Mouse (Mus musculus) G1E (cell line): ENCODE results near the gene Pappa2. TPM values are rescaled to one million over a fixed set of nuclear protein-coding genes. Genes with fewer than 3 reads are reported as not detected.

Experiments used
- ATAC-seq: 2 replicates; pipeline ENCODE4 v1.8.0; 2016; ENCODE audit warnings: mild to moderate bottlenecking; ENCODE audit not compliant: insufficient number of reproducible peaks, poor library complexity, low FRiP score, severe bottlenecking; ENCODE audit errors: extremely low read depth
- DNase-seq: peaks from one replicate; pipeline ENCODE4 v3.0.0; 2012; ENCODE audit warnings: low spot score
- H3K27me3 ChIP-seq: 2 replicates; pipeline ENCODE4 v1.6.1; 2012; ENCODE audit warnings: mild to moderate bottlenecking, low read length, inconsistent platforms; ENCODE audit not compliant: insufficient read depth
- H3K36me3 ChIP-seq: replicated peaks from 2 replicates; pipeline ENCODE3; 2012; ENCODE audit warnings: mild to moderate bottlenecking, inconsistent platforms
- H3K4me1 ChIP-seq: 2 replicates; pipeline ENCODE4 v1.6.1; 2012; ENCODE audit warnings: low read depth, low read length, inconsistent platforms, mixed read lengths; ENCODE audit not compliant: insufficient read depth
- H3K4me3 ChIP-seq: 2 replicates; pipeline ENCODE4 v1.5.1; 2012; ENCODE audit warnings: low read depth, mild to moderate bottlenecking, inconsistent platforms, low read length, moderate library complexity, mixed read lengths
- H3K9me3 ChIP-seq: replicated peaks from 2 replicates; pipeline ENCODE4 v1.6.1; 2012; ENCODE audit warnings: inconsistent platforms
- CTCF ChIP-seq: IDR thresholded peaks from 2 replicates; pipeline ENCODE4 v1.5.1; 2012; ENCODE audit warnings: low read depth, low read length, inconsistent platforms, mixed read lengths
- GATA1 ChIP-seq: IDR thresholded peaks from 2 replicates; pipeline ENCODE4 v1.6.1; 2012; ENCODE audit warnings: borderline replicate concordance, low read length, inconsistent platforms, mixed read lengths
- GATA2 ChIP-seq: IDR thresholded peaks from 2 replicates; pipeline ENCODE4 v1.6.1; 2012; ENCODE audit warnings: low read depth, low read length, inconsistent platforms, borderline replicate concordance
- POLR2AphosphoS5 ChIP-seq: IDR thresholded peaks from 2 replicates; pipeline ENCODE4 v1.6.1; 2012; ENCODE audit warnings: low read depth, low read length, inconsistent platforms; ENCODE audit not compliant: insufficient replicate concordance
- TAL1 ChIP-seq: conservative IDR thresholded peaks from 2 replicates; pipeline ENCODE4 v1.6.1; 2012; ENCODE audit warnings: low read depth, low read length, inconsistent platforms, mixed read lengths
- polyA plus RNA-seq: library from polyadenylated mRNA; stranded (reverse); fragments of >175 nt; gene quantifications from 2 replicates; pipeline ENCODE4 v1.2.3, GENCODE M21; 2012
- total RNA-seq, 2 experiments: library from RNA; stranded (forward) in 1 of 2; stranded (reverse) in 1 of 2; fragments of 200-1000 nt in 1 of 2; fragments of >200 nt in 1 of 2; fragmentation: Nextera tagmentation in 1 of 2; gene quantifications; 2 replicates each; pipeline ENCODE4 v1.2.3; 2014 to 2017

Pappa2 gene
- total and polyA plus RNA-seq, 3 experiments, result 0.05 TPM; not detected in 2

DNA sequence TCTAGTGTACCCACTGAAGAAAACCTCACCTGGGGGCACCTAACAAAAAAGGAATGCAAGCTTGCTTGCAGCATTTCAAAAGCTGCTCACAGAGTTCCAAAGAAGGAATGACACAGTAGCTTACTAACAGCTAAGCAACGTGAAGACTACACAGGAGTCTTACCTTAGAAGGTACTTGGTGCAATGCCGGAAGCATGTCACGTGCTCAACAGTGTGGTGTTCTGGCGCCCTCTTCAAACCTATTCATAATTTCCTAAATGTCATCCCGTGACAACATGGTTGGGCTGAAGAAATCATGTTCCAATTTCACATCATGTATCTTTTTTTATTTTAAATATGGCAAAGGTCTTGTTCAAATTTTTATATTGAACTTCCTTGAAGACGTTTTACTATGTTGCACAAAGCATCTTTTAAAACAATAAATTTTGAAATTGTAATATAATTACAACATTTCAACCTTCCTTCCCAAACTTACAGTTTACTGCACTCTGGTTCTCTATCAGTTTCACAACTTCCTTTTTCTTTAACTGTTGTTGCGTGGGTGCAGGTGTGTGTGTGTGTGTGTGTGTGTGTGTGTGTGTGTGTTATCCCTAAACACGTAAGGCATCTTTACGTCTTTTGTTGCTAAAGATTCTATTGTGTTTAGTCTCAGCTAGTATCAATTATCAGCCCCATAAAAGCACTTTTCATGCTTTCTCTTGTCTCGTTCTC, 282.3 kb downstream of the Pappa2 start:
- Histone ChIP-seq H3K9me3 (peaks cover 26% of the 10 kb centered on the region), H3K36me3 (no peaks in the 10 kb centered on the region), H3K4me1 (no peaks in the 10 kb centered on the region), H3K4me3 (no peak overlapping the region), H3K27me3 (no peaks in the 10 kb centered on the region)
- no peak for ATAC-seq
- no peak for DNase-seq
- TF ChIP-seq CTCF (no peak), GATA1 (no peak), POLR2AphosphoS5 (no peak), TAL1 (no peak), GATA2 (no peak)

DNA sequence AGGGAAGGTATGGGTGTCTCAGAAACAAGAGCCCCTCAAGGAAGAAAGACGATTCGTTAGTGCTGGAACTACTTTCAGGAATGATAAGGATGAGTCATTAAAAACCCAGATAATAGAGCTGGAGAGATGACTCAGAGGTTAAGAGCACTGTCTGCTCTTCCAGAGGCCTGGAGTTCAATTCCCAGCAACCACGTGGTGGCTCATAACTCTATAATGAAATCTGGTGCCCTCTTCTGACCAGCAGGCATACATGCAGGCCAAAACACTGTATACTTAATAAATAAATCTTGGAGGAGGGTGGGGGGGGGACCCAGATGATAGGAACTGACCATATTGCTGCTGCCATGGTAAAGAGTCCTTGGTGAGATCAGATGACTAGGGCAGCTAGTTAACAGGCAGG, 282.9 kb downstream of the Pappa2 start:
- Histone ChIP-seq H3K9me3 (peaks cover 25% of the 10 kb centered on the region), H3K4me3 (no peak overlapping the region), H3K36me3 (no peaks in the 10 kb centered on the region), H3K4me1 (no peaks in the 10 kb centered on the region), H3K27me3 (no peaks in the 10 kb centered on the region)
- ATAC-seq (no peak), DNase-seq (no peak)
- TF ChIP-seq GATA1 (no peak), CTCF (no peak), POLR2AphosphoS5 (no peak), TAL1 (no peak), GATA2 (no peak)

DNA sequence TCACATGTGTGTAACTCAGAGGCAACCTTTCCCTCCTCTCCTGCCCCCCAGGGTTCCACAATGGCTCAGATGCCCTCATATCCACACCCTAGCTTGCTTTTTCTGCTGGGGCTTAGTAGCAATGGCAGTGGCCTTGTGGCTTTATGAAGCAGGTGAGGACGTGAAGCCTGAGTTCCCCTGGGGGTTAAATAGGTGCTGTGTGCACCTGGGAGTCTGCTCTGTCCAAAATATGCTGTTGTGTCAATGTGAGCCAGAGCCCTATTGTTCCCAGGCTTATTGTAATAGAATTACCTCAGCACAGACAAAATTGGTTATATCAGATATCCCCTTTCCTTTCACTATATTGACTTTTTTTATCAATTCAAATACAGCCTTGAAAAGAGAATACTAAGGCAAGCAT, 292.6 kb downstream of the Pappa2 start:
- H3K4me3 ChIP-seq, result no peak overlapping the region
- TF ChIP-seq TAL1 (no peak), POLR2AphosphoS5 (no peak), CTCF (no peak), GATA1 (no peak), GATA2 (no peak)

DNA sequence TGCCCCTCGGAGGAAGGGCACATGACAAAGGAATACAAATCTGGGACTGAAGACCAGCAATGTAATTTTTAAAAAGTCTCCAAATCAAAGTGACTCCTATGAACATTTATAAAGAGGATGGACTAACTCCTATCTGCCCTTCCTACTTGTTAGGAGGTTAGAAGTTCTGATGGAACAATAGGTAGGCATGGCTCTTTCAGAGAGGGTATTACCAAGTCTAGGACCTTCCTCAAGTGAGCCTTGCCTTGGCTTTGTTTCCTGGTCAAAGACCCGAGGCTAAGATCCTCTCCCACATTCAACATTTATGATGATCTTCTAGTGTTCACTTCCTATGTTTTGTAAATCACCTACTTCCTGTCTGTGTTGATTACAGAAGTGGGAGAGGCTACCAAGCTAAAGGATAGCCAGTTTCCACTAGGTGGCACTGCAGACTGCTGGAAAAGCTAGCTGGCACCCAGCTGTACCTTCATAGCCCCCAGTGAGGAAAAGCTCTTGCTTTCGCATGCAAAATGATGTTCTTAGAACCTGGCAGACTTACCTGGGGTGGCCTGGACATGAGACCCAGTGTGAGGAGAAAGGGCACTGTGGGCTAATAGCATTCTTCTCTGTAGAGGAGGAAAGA, 310.2 kb downstream of the Pappa2 start:
- no peak for ATAC-seq
- H3K4me3 ChIP-seq, result no peak overlapping the region

More for the DNA sequence above, 292.6 kb downstream of the Pappa2 start:
- Histone ChIP-seq H3K36me3 (no peaks in the 10 kb centered on the region), H3K27me3 (no peaks in the 10 kb centered on the region), H3K9me3 (peaks cover 12% of the 10 kb centered on the region), H3K4me1 (no peaks in the 10 kb centered on the region)
- no peak for ATAC-seq
- no peak for DNase-seq

DNA sequence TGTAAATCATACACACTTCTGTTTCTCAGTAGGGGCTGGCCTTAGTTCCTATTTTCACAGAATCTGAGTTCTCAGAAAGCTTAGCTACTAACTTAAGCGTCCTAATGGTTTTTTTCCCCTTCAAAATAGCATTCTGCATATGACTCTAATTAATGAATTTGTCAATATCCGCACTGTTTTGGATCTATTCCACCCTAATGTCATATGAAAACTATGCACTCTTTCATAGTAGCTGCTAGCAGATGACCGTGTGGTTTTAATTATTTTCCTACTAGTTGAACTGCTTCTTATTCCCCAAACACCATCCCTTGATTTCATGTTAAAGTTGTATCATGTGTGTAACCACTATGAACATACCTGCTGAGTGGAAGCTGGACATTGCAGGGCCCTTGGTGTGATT, 314.3 kb downstream of the Pappa2 start:
- no peaks in the 10 kb centered on the region for H3K4me1 ChIP-seq
- H3K27me3 ChIP-seq, result no peaks in the 10 kb centered on the region
- H3K36me3 ChIP-seq, result no peaks in the 10 kb centered on the region
- H3K4me3 ChIP-seq, result no peak overlapping the region
- peaks cover 35% of the 10 kb centered on the region for H3K9me3 ChIP-seq
- DNase-seq, result no peak
- TF ChIP-seq CTCF, result no peak
- no peak for TF ChIP-seq POLR2AphosphoS5
- TF ChIP-seq TAL1, result no peak
- no peak for TF ChIP-seq GATA2
- TF ChIP-seq GATA1, result no peak
- no peak for ATAC-seq

More for the DNA sequence above, 310.2 kb downstream of the Pappa2 start:
- H3K9me3 ChIP-seq, result peaks cover 41% of the 10 kb centered on the region
- TF ChIP-seq CTCF (no peak), GATA1 (no peak), GATA2 (no peak), POLR2AphosphoS5 (no peak), TAL1 (no peak)
- H3K27me3 ChIP-seq, result no peaks in the 10 kb centered on the region
- no peaks in the 10 kb centered on the region for H3K36me3 ChIP-seq
- DNase-seq, result no peak
- no peaks in the 10 kb centered on the region for H3K4me1 ChIP-seq
